Mouse (Mus musculus) kidney, postnatal 36 days (tissue): ENCODE measurements around the gene Cd2ap.
"Not testable (repeated sequence)": the region's sequence is repeated elsewhere in the genome, so short reads cannot be mapped to it uniquely, and the experiment has no call there.

Source experiments
- DNase-seq, 2 experiments: peaks; one replicate each; pipeline ENCODE4 v3.0.0; 2021 to 2022; ENCODE audit warnings: mixed read lengths in 2 of 2

Cd2ap gene

DNA sequence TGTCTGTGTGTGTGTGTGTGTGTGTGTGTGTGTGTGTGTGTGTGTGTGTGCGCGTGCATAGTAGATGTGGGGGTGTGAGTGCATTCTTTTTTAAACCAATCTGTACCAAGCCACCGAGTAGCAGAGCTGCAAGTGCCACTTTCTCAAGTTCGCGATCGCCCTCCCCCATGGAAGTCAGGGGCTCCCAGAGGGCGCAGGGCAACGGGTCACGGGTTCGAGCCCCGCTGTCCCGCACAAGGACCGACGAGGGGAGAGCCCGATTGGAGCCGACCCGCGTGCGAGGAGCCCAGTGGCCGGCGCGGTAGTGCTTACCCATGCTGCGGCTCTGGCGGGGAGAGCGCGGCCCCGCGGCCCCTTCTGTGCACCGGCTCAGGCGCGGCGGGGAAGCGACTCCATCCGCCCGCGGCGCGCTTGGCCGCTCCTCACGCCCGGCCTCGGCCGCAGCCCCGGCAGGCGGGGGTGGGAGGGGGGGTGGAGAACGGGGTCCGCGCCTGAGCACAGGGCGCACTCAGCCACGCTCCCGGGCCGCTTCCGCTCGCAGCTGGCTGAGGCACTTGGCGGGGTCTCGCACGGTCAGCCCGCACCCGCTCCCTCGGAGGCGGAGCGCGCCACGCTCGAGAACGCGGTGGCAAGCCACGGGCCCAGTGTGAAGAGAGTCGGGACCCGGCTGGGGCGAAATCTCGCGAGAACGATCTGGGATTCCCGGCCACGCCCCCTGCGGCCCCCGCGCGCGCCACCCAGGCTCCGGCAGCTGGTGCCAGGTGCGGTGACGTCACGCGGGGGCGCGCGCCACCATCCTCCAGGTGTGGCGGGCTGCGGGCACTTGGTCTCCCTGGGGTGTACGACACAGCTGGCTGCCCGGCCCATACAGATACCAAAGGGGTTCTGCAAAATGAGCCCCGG is at the start of gene Cd2ap:
Cd2ap (minus strand) TSS at position 665 of the 903 bp plus-strand sequence.
- DNase-seq = peak; percentile 97 to 99

DNA sequence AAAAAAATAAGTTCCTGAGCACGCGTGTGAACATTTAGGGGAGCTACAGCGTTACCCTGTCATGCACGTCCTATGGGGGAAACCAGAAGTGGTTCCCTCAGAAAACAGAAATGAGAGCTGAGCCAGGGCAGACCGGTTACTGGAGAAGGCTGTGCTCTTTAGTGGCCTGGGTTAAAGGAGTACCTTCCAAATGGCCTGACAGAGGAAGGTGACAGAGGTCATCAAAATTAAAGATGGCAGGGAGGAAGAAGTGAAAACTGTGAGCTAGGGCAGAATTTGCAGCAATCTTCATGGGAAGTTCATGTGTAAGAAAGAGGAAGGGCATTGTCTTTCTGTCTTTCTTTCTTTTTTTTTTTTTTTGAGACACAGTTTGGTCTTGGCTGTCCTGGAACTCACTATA is 48.3 kb upstream of the Cd2ap start:
- DNase-seq = no peak

DNA sequence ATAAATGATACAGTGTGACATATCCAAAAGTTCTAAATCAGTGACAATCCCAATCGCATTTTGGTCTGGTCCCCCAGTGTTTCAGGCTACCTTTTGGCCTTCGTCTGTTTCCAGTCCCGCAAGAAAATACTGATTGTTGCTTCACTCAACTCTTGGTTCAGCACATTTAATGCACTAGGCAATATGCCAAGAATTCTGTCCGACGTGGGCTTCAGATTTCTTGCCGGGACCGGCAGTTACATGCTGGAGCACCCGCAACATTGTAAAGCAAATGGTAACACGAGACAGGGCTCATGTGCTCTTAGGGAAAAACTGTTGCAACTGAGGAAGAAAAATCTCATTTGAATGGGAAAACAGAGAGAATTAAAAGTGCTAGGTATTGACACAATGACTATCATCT is 42.3 kb upstream of the Cd2ap start:
- no peak for DNase-seq

DNA sequence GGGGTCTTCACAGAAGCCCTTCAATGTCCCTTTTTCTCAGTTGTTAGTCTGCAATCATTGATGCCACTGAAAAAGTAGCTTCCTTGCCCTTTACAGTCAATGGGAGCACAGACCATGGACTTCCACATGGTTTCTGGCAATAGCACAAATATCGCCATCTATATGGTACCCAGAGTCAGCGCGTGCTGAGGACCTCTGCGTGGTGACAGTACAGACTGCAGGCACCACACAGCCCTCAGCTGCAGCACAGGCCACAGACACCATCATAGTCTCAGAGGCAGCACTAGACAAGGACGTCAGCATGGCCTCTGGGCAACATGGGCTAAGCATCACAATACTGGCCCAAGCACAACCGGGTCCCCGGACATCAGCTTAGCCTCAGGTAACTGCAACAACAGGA is 38.3 kb upstream of the Cd2ap start:
- DNase-seq = no peak

DNA sequence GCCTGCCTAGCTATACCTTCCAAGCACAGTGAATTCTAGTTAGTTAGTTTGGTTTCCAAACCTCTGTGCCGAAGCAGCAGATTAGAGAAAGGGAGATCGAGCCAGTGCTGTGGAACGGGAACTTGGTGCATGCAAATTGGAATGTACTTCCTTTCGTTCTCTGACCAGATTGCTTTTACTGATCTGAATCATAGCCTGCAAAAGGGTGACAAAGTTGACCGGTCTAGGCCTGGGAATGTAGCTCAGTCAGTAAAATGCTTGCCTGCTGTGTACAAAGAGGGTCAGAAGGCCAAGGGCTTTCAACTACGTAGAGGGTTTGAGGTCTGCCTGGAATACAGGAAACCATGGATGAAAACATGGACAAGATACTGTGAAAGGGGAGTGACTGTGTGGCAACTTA is 35.7 kb upstream of the Cd2ap start:
- peak in 1 of 2 experiments; percentile 9 for DNase-seq

DNA sequence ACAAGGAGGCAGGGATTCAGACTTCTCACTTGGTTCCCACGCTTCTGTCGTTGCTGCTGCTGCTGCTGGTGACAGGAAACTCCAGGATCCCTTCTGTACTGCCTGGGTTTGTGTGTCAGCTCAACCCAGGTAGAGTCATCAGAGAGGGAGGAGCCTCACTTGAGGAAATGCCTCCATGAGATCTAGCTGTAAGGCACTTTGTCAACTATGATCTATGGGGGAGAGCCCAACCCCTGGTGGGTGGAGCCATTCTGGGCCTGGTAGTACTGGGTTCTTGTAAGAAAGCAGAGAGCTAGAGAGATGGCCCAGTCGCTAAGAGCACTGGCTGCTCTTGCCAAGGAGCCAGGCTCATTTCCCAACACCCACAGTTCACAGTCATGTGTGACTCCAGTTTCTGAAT is 34.0 kb upstream of the Cd2ap start:
- DNase-seq = no peak

DNA sequence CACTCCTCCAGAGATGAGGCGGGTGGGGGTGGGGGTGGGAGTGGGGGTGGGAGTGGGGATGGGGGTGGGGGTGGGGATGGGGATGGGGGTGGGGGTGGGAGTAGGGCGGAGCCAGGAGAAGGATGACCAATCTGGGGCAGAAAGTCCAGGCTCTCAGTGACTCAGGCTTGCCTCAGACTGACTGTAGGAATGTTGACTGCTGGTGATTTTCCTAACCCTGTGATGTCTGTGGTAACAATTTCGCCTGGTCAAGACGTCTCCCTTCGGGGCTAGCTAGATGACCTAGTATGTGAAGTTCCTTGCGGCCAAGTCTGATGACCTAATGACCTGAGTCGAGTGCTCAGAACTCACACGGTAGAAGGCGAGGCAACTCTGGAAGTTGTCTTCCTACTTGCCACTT is 32.9 kb upstream of the Cd2ap start:
- DNase-seq = peak; percentile 22 to 37

DNA sequence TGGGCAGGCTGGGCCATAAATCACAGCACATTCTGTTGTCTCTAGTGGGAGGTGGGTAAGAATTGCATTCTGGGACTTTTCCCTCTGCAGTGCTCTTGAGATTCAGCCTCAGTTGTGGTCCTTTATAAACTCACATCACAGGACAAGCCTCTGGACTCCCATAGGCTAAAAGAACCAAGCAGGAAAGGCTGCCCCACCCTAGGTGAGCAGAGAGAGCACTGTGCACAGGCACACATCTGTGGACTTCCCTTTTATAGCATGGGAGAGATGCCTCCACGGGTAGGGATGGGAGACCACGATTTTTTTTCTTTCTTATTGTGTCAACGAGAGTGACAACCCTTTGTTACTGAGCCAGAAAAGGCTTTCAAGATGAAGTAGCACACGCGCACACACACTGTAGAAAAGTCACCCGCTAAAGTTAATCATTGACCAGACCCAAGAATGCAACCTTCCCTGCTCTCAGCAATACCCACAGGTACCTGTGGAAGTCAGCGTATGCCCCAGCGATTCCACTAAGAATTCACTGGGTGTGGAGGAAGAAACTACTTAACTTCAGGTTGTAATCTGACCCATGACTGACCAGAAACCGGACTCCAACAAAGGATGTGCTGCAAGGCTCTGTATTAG is 32.4 kb upstream of the Cd2ap start:
- peak; percentile 62 to 84 for DNase-seq

DNA sequence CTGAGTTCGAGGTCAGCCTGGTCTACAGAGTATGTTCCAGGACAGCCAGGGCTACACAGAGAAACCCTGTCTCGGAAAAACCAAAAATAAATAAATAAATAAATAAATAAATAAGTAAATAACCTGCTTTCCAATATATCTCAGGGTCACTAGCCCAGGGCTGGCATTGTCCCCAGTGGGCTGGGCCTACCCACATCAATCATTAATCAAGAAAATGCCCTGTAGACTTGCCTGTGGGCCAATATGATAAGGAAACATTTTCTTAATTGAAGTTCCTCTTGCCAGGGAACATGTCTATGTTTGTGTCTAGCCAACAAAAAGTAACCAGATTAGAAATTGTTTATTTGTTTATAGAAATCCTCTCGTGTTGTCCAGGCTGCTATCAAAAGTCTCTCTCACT is 31.7 kb upstream of the Cd2ap start:
- peak; percentile 32 to 35 for DNase-seq

DNA sequence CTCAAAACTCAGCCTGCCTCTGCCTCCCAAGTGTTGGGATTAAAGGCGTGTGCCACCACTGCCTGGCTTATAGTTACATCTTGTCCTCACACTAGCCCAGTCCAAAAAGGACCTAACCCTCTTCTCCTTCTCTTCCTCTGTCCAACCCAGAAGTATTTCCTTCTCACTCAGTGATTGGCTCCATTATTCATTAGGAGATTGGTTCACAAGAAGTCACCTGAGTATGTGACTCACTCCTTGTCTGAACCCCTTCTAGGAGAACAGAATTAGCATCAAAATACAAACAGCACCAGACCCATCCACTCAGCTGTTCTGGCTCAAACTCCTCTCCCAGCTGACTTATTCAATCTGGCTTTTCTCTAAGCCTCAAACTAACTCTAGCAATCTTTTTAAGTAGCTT is 30.0 kb upstream of the Cd2ap start:
- DNase-seq = not testable (repeated sequence)

DNA sequence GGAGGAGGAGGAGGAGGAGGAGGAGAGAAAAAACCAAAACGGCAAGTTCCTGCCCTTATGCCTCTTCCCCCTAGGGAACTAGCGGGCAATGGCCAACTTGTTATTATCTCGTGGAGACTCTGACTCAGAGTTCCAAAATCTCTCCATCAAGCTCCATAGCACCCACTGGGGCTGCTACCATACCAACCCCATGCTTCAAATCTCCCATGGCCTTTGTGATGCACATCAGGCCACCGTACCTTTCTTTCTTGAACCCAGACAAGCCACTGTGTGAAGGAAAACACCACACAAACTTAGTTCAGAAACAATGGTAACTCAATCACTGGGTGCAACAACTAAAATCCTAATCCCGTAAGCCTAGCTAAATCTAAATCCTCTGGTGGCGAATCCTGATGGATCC is 29.5 kb upstream of the Cd2ap start:
- DNase-seq = no peak

DNA sequence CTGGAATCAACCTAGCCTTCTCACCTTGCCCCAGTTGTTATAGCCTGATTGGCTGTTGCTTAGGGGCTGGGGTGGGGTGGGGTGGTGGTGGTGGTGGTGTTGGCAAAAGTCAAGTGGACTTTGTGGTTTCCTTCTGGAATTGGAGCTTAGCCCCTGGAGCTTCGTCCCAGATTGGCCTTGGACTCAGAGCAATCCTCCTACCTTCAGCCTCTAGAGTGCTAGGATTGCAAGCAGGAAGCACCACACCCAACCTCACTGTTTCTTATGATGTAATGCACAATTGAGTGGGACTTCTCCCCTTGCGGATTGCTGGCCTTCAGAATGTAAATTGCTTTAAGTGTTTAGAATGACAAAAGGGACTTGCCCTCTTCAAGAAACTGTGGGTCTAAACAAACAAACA is 24.3 kb upstream of the Cd2ap start:
- DNase-seq = no peak

DNA sequence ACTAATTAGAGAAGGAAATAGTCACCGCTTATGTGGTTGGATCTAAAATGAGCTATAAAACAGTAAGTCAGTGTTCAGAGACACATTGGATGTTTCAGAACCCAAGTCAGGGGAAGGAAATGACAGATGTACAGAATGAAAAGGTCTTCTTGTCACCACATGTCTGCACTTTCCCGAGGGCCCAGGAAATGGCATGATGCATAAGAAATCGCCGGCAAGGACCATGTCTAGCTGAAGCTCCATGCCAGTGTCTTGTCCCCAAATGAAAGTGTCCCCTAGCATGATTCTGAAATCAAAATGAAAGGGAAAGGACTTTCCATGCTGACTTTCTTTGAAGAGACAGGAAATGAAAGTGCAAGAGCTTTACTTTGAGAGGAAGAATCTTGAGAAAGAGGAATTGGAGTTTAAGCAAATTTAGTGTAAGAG is 10.8 kb upstream of the Cd2ap start:
- no peak for DNase-seq

DNA sequence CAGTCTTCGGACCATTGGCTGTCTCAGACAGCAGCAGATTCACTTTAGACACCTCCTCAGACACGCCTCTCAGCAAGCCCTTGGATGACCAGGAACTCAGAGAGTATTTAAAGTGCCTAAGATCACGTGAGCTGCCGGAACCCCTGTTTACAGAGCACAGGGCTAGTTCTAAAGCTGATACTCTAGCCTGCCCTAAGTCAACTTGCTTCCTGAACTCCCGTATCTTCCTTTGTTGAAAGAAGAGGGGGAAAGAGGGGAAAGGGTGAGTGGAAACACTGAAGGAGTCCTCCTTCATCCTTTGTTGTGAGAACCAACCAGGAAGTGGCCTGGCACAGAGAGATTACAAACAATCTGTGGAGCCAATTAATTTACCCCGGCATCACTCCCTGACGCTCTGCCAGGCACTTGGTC is 8.6 kb upstream of the Cd2ap start:
- no peak for DNase-seq

DNA sequence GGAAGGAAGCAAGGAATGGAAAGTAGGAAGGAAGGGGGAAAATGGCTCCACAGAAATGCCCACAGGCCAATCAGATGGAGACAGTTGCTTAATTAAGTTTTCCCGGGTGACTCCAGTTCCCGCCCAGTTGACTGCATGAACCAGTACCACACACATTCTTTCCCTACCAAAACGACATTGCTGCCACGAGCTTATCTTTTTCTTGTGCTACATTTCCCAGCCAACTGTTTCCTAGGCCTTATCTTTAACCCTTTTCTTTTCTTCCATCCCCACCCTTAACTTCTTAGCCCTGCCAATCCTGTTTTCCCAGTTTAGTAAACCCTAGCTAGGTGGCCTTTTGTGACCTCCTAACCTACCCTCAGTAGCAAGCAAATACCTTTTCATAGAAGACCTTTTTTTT is 7.9 kb upstream of the Cd2ap start:
- no peak for DNase-seq

DNA sequence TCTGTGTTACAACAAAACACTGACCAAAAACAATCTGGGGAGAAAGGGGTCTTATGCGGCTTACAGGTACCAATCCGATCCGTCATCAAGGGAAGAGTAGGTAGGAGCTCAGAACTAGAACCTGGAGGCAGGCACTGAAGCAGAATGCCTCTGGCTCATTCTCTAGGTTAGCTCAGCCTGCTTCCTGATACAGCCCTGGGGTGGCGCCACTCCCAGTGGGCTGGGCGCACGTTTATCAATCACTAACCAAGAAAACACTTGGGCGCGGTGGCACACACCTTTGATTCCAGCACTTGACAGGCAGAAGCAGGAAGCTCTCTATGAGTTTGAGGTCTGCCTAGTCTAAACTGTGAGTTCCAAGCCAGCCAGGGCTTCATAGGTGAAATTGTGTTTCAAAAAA is 7.3 kb upstream of the Cd2ap start:
- peak in 1 of 2 experiments; percentile 12 for DNase-seq

DNA sequence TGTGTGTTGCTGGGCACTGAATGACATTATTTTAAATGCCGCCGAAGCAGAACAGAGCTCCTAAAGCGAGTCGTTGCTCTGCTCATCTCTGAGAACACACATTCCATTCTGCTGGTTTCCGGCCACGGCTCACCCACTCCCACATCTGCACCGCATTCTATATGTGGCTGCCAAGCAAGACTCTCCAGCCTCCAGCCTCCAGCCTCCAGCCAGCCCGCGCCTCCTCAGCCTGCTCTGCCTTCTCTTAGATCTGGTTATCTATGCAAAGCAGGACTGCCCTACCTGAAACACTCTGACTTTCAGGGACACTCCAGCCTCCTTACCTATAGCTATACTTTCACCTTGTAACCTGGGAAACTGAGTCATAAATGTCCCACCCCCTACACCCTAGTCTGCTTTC is 6.8 kb upstream of the Cd2ap start:
- no peak for DNase-seq

DNA sequence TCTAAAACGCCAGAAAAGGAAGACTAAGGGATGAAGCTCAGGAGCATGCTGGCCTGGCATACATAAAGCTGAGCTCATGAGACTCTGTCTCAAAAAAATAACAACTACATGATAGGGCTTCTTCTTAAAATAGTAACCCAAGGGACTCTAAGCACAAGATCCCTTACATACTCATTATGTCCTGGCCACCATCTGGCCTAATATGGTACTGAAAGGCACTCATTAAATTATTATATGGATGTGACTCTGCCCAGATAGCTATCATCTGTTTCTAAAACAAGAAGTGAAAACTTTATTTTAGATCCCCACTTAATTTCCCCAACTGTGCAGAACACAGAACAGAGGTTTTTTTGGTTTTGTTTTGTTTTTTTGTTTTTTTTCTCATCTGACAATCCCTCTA is 6.4 kb upstream of the Cd2ap start:
- DNase-seq = no peak

DNA sequence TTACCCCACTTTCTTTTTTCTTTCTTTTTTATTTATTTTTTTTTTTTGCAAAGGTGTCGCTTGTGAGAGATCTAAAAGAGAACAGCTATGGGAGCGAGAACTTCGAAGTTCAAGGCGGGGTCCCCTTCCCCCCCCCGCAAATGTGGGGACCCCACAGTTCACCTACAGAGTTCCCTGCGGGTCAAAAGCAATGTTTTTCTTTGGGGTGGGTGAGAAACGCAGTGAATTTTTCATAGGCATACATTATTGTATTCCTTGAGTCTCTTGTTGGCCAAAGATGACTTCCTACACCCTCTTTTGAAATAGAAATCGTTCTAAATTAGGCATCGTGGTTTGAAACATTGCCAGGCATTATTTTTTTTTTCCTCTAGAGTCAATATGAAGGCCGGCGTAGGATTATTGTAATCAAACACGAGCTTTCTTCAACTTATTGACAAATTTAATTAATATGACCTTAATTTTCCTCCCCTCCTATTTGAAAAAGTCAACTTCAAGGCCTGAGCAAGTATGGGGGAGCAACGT is 500 bp upstream of the Cd2ap start:
- no peak for DNase-seq

DNA sequence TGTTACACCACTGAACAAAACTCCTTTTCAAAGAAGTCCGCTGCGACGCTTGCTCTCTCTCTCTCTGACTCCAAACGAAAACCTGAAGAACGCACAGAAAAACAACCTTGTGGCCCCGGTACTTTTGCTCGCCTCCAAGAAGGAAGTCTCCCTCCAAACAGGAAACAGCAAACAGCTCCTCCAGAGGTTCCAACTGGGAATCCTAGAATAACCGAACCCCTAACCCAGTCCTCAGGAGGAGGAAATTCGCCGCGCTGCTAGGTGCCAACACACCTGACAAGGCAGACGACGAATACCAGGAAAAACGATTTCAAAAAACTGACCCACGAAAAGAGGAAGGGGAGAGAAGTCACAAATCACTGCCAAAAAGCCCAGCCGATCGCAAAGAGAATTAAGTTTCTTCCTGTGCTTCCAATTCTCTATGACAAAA is 879 bp downstream of the Cd2ap start:
- DNase-seq = peak; percentile 39 to 55

DNA sequence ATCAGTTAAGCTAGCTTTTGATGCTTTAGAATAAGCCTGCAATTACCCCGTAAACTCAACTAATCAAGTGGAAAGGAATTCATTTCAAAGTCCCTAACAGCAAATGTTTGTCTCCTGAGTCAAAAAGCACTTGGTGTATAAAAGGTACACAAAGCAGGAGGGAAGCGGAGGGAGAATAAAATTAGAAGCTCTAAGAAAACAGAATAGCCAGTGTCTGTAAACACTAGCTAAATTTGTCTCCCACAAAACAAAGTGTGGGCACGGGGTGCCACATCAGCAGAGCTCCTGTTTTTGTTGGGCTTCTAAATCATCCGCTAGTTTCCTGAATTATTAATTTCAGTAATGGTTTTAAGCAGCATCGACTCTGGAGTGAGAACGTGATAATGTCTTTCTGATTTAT is 1.4 kb downstream of the Cd2ap start:
- DNase-seq = no peak

DNA sequence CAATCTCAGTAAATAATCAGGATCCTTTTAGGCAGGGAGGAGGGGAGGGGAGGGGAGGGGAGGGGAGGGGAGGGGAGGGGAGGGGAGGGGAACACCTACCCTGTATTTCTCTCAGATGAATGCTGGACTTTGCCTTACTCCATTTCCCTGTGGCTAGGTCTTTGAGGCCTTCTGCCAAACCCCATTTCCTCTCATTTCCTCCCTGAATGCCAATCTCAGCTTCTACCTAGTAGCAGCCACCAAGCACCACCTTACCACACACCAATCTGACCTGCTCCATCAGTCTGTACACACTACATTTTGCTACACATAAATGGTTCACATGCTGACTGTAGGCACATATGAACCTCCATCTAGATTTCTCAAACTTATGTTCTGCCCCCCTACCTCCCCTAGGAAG is 6.0 kb downstream of the Cd2ap start:
- DNase-seq = peak; percentile 29 to 54

DNA sequence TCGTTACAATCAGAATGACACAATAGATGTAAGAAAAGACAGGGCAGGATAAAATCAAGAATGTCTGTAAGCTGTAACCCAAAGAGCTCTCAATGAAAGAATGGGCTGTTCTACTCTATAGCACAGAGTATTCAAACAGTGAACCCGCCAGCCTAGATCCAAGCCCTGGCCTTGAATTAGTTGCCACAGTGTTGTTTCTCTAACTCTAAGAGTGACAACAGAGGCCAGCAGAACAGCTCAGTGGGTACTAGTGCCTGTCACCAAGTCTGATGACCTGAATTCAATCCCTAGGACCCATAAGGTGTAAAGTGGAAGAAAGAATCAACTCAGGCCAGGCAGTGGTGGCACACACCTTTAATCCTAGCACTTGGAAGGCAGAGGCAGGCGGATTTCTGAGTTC is 13.3 kb downstream of the Cd2ap start:
- DNase-seq = no peak

DNA sequence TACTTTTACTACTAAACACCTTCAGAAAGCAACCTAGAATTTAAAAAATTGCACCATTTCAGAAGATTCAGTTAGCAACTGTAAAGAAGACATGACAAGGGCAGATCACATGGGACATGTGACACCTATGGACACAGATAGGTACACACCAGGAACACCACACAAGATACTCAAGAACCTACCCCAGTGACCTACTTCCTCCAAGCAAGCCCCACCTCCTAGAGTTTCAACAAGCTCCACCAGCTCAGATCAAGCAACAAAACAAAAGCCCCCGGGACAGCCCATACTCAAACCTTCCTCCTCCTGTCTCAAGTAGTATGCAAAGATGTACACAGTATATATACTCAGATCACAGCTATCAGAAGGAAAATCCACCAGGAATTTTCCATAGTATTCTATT is 16.1 kb downstream of the Cd2ap start:
- DNase-seq = no peak
